ENCODE assay signal across 39 mouse cellular contexts in the genomic region with DNA sequence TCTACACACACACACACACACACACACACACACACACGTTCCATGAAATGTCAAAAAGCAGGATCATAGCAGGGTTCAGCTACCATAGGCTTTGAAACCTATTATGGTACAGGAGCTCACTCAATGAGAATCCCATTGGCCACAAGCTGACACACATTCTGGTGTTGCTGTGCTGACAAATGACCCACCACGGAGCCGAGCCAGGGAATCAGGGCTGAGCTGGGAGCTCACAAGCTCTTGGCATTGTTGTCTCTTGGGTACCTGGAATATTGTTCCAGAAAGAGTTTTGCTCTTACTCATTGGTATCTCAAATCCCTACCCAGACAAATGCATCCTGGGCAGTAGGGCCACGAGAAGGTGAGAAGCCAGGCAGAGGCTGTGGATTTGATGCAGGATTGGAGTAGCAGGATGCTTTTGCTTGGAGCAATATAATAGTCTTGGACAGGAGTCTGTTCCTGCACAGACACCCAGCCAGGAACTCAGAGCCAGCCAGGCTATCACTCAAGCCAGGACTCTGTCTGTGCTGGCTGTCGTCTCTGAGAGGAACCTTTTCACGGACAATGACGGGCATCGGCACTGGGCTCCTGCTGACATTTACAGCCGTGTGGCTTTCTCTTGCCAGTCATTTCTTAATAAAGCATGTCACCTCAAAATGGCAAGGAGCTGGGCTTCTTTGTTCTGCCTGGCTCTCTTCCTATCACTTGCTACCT. TPM values are rescaled to one million over a fixed set of nuclear protein-coding genes. Genes with fewer than 3 reads are reported as not detected.
A peak's percentile ranks its signal among the peaks of the same experiment; 100 is the strongest.
DNase-seq lines count a peak whose midpoint lies in the region; ATAC-seq and TF ChIP-seq lines count a peak whose summit lies in the region.
"Had no signal": no experiment of that assay in that cellular context is flagged by ENCODE, and none has a peak within 500 bp of the region (broad histone marks: within the 10 kb centered on the region; RNA-seq: fewer than 3 reads in every experiment).

No protein-coding gene starts in this region.

- no peaks in the 10 kb centered on the region for H3K36me3 ChIP-seq in hindbrain, postnatal 0 days (ENCODE audit: insufficient read depth, low read length)
- no peaks in the 10 kb centered on the region for H3K36me3 ChIP-seq in hindbrain, embryonic 16.5 days (ENCODE audit: control insufficient read depth, insufficient read depth, low read length)
- no peaks in the 10 kb centered on the region for H3K36me3 ChIP-seq in forebrain, embryonic 15.5 days
- H3K36me3 ChIP-seq: heart, embryonic 15.5 days; hindbrain, embryonic 13.5 days; limb, embryonic 13.5 days had no signal

- no peak for TF ChIP-seq CTCF in cerebellum, adult 2 months (IDR thresholded peaks at IDR 0.05; ENCODE audit: borderline replicate concordance, insufficient read depth, low read depth, low read length)
- TF ChIP-seq CTCF in hindbrain, postnatal 0 days (IDR thresholded peaks at IDR 0.05; ENCODE audit: low read depth) = no peak

- 8% methylated on average over 9 of the region's 9 CpGs for whole genome bisulfite sequencing in cerebellum, adult 2 months
- 36% methylated on average over 9 of the region's 9 CpGs for WGBS in hindbrain, postnatal 0 days
- WGBS in hindbrain, embryonic 16.5 days = 50% methylated on average over 9 of the region's 9 CpGs
- WGBS in forebrain, embryonic 15.5 days = 69% methylated on average over 9 of the region's 9 CpGs

- no peaks in the 10 kb centered on the region for H3K9me3 ChIP-seq in hindbrain, postnatal 0 days (ENCODE audit: low read length)
- no peaks in the 10 kb centered on the region for H3K9me3 ChIP-seq in hindbrain, embryonic 16.5 days (ENCODE audit: control insufficient read depth, low read length)
- H3K9me3 ChIP-seq in forebrain, embryonic 15.5 days = no peaks in the 10 kb centered on the region
- H3K9me3 ChIP-seq: heart, embryonic 15.5 days; hindbrain, embryonic 13.5 days; limb, embryonic 13.5 days had no signal

- H3K27ac ChIP-seq in cerebellum, adult 2 months (ENCODE audit: insufficient read depth, low read length) = no peak overlapping the region
- no peak overlapping the region for H3K27ac ChIP-seq in hindbrain, postnatal 0 days
- H3K27ac ChIP-seq in hindbrain, embryonic 16.5 days (ENCODE audit: low read depth, low read length) = no peak overlapping the region
- H3K27ac ChIP-seq in forebrain, embryonic 15.5 days (replicated peaks) = no peak overlapping the region
- H3K27ac ChIP-seq: heart, embryonic 15.5 days; hindbrain, embryonic 13.5 days; limb, embryonic 13.5 days had no signal

- TF ChIP-seq POLR2A in cerebellum, adult 2 months (IDR thresholded peaks at IDR 0.05; ENCODE audit: borderline replicate concordance, insufficient read depth, low read length) = no peak

- no peak overlapping the region for H3K4me2 ChIP-seq in hindbrain, postnatal 0 days (ENCODE audit: low read depth, low read length)
- no peak overlapping the region for H3K4me2 ChIP-seq in hindbrain, embryonic 16.5 days (ENCODE audit: low read length)
- no peak overlapping the region for H3K4me2 ChIP-seq in forebrain, embryonic 15.5 days (replicated peaks)
- H3K4me2 ChIP-seq: heart, embryonic 15.5 days; hindbrain, embryonic 13.5 days; limb, embryonic 13.5 days; liver, embryonic 11.5 days; midbrain, embryonic 11.5 days had no signal

- H3K4me3 ChIP-seq in cerebellum, adult 2 months (replicated peaks; ENCODE audit: insufficient read depth, low read depth, low read length) = no peak overlapping the region
- no peak overlapping the region for H3K4me3 ChIP-seq in hindbrain, postnatal 0 days (ENCODE audit: low read length)
- H3K4me3 ChIP-seq in hindbrain, embryonic 16.5 days (ENCODE audit: low read length) = no peak overlapping the region
- no peak overlapping the region for H3K4me3 ChIP-seq in forebrain, embryonic 15.5 days
- H3K4me3 ChIP-seq: erythroblast, embryonic 14.5 days; heart, embryonic 15.5 days; hindbrain, embryonic 13.5 days; limb, embryonic 13.5 days had no signal

- no peaks in the 10 kb centered on the region; the same call in 1 of the 2 replicates for H3K27me3 ChIP-seq in cerebellum, adult 2 months (ENCODE audit: control insufficient read depth, insufficient read depth, low read length)
- H3K27me3 ChIP-seq in hindbrain, postnatal 0 days (ENCODE audit: insufficient read depth, low read length) = no peaks in the 10 kb centered on the region
- no peaks in the 10 kb centered on the region for H3K27me3 ChIP-seq in hindbrain, embryonic 16.5 days (replicated peaks; ENCODE audit: control insufficient read depth, insufficient read depth, low read length)
- H3K27me3 ChIP-seq in forebrain, embryonic 15.5 days = no peaks in the 10 kb centered on the region
- H3K27me3 ChIP-seq: heart, embryonic 15.5 days; hindbrain, embryonic 13.5 days; limb, embryonic 13.5 days; Patski had no signal

- no peak overlapping the region for H3K9ac ChIP-seq in hindbrain, postnatal 0 days (replicated peaks; ENCODE audit: low read length)
- no peak overlapping the region for H3K9ac ChIP-seq in hindbrain, embryonic 16.5 days (ENCODE audit: low read depth, low read length)
- no peak overlapping the region for H3K9ac ChIP-seq in forebrain, embryonic 15.5 days (replicated peaks)
- H3K9ac ChIP-seq: heart, embryonic 15.5 days; hindbrain, embryonic 13.5 days; limb, embryonic 13.5 days had no signal

- ATAC-seq in cerebellum, adult (ENCODE audit: insufficient number of reproducible peaks, low FRiP score, low TSS enrichment) = no peak
- no peak for ATAC-seq in hindbrain, postnatal 0 days
- no peak for ATAC-seq in hindbrain, embryonic 16.5 days
- no peak for ATAC-seq in forebrain, embryonic 15.5 days (replicated peaks)
- ATAC-seq: inflammation-experienced regulatory T-cells, adult 6 months; midbrain, embryonic 16.5 days; Patski had no signal

- peak; percentile 35 to 64 for DNase-seq in cerebellum, adult 2 months
- DNase-seq in hindbrain, postnatal 0 days (ENCODE audit: low spot score) = peak; percentile 10
- DNase-seq in cerebellum, postnatal 10 days = peak; percentile 67 to 85
- DNase-seq in thymus, postnatal 25 days = no peak
- DNase-seq: adrenal gland, postnatal 10 days; heart, postnatal 4 days; kidney, adult 11 months; kidney, postnatal 25 days; lung, postnatal 36 days; right cerebral cortex, adult 18-20 months; spleen, adult 18-20 months; thymus, postnatal 36 days had no signal

- peaks cover 3% of the 10 kb centered on the region; the same call in 1 of the 2 replicates for H3K4me1 ChIP-seq in cerebellum, adult 2 months (ENCODE audit: control insufficient read depth, insufficient read depth, low read length)
- H3K4me1 ChIP-seq in hindbrain, postnatal 0 days (ENCODE audit: insufficient read depth, low read length) = no peaks in the 10 kb centered on the region
- no peaks in the 10 kb centered on the region for H3K4me1 ChIP-seq in hindbrain, embryonic 16.5 days (ENCODE audit: control insufficient read depth, insufficient read depth, low read depth, low read length)
- H3K4me1 ChIP-seq in forebrain, embryonic 15.5 days = no peaks in the 10 kb centered on the region
- H3K4me1 ChIP-seq: heart, embryonic 15.5 days; hindbrain, embryonic 13.5 days; limb, embryonic 13.5 days had no signal

RNA-seq across cellular contexts. Expression of a gene that starts 14.2 kb away (rescaled TPM):
- polyA plus RNA-seq in cerebellum, adult 2 months (2012; rRNA removed) = 0.21 and 0.54 TPM in 2 replicates
- not detected in 2 replicates for total RNA-seq in hindbrain, postnatal 0 days (2014; rRNA removed)
- 1.3 and 2.2 TPM in 2 replicates for polyA plus RNA-seq in hindbrain, postnatal 0 days (2015; fragmentation: Nextera tagmentation; extraction: Ambion mirVana)
- polyA plus RNA-seq in hindbrain, embryonic 16.5 days (2015; fragmentation: Nextera tagmentation; extraction: Ambion mirVana) = 0.57 and 0.88 TPM in 2 replicates
- not detected in 2 replicates for polyA plus RNA-seq in forebrain, embryonic 15.5 days (2015; fragmentation: Nextera tagmentation; extraction: Ambion mirVana)
- total RNA-seq: adrenal gland, postnatal 10 days; layer of hippocampus, adult 18-20 months; layer of hippocampus, postnatal 10 days; left cerebral cortex, adult 18-20 months; left cerebral cortex, postnatal 25 days; megakaryocyte, adult 5-6 weeks; MEL; neutrophil, adult 5-6 weeks had no signal
- polyA plus RNA-seq: cortical plate, adult 2 months; erythroblast, embryonic 14.5 days; forebrain, embryonic 11.5 days; gonadal fat pad, adult 2 months; heart, embryonic 15.5 days; hindbrain, embryonic 13.5 days; inflammation-experienced regulatory T-cells, adult 6 months; kidney, embryonic 14.5 days; liver, embryonic 11.5 days; liver, embryonic 16.5 days; lung, embryonic 16.5 days; midbrain, embryonic 11.5 days; neural tube, embryonic 11.5 days; Patski; stomach, embryonic 16.5 days had no signal
